Mouse (Mus musculus): ENCODE measurements at regions not wholly inside any gene's neighbourhood (a gene's known extent, or its start where the extent isn't known, plus 50 kb on each side); places are given as distances from the start of the nearest gene placed in this dataset.

DNA sequence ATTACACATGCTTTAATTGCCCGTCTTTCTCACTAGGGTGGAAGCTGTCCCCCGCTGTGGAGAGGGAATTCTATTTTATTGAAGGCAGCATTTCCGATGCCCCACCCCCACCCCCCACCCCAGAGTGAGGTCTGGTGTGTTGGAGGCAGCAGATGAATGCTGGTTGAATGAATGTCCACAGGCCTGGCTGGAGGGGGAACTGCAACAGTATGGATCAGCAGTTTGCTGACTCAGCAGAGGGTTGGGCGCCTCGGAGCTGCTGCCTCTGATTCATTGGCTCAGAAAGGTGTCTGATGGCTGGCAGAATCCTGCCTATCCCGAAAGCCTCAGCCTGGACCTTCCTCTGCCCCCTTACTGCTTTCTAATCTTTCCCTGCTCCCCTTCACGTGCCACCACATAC, 200.6 kb upstream of the Gjb5 start:
- TF ChIP-seq CTCF (conservative IDR thresholded peaks at IDR 0.05; ENCODE audit: insufficient read depth, insufficient read length, low read depth, low read length) (no peak), POLR2A (IDR thresholded peaks at IDR 0.05; ENCODE audit: low read depth, low read length) (no peak)

Measured in kidney, adult 2 months (tissue).